Mouse (Mus musculus) erythroid progenitor cell, adult 5-6 weeks (primary cell): Measurements from ENCODE around the gene Hikeshi. TPM values are rescaled to one million over a fixed set of nuclear protein-coding genes. Genes with fewer than 3 reads are reported as not detected.

Experiments
- ATAC-seq: replicated peaks from 2 replicates; pipeline ENCODE4 v1.8.0; 2016; ENCODE audit warnings: moderate number of reproducible peaks, mild to moderate bottlenecking, moderate TSS enrichment, inconsistent platforms; ENCODE audit not compliant: poor library complexity, low FRiP score, severe bottlenecking
- total RNA-seq, 2 experiments: library from RNA; stranded (forward) in 1 of 2; stranded (reverse) in 1 of 2; fragments of 150-400 nt in 1 of 2; fragments of 186-747, 209-891 nt in 1 of 2; gene quantifications; 2 replicates each; pipeline versions ENCODE4 v1.2.3 to v1.2.4; 2015 to 2017; ENCODE audit warnings: low replicate concordance in 2 of 2

Hikeshi gene
- total RNA-seq (2015; ENCODE audit: low replicate concordance) (21.4 and 32.4 TPM in 2 replicates), total RNA-seq (2017; ENCODE audit: low replicate concordance) (41.6 and 54.2 TPM in 2 replicates)

- ATAC-seq = peak; percentile 99
These were observed at the start of gene Hikeshi for GRCm38 (mm10) chr7:89940571-89941463. TSS of gene Hikeshi (minus strand) at chr7:89941204.

GRCm38 (mm10) chr7:89984421-89984820, 43.4 kb upstream of the Hikeshi start:
- no peak for ATAC-seq

GRCm38 (mm10) chr7:89983441-89983840, 42.4 kb upstream of the Hikeshi start:
- ATAC-seq = no peak

GRCm38 (mm10) chr7:89981557-89981956, 40.6 kb upstream of the Hikeshi start:
- ATAC-seq = no peak

- peak; percentile 94 for ATAC-seq
These were observed 39.8 kb upstream of the Hikeshi start, which contains the start of gene Eed for GRCm38 (mm10) chr7:89980485-89981422. TSS of gene Eed (minus strand) at chr7:89980983.

GRCm38 (mm10) chr7:89980133-89980484, 39.1 kb upstream of the Hikeshi start:
- peak; percentile 20 for ATAC-seq

- ATAC-seq = no peak
These were observed 38.6 kb upstream of the Hikeshi start for GRCm38 (mm10) chr7:89979432-89980130.

- ATAC-seq = no peak
These were observed 35.8 kb upstream of the Hikeshi start for GRCm38 (mm10) chr7:89976796-89977195.

GRCm38 (mm10) chr7:89975571-89975970, 34.6 kb upstream of the Hikeshi start:
- ATAC-seq = no peak

GRCm38 (mm10) chr7:89967235-89967634, 26.2 kb upstream of the Hikeshi start:
- no peak for ATAC-seq

GRCm38 (mm10) chr7:89966771-89967170, 25.8 kb upstream of the Hikeshi start:
- no peak for ATAC-seq

- ATAC-seq = peak; percentile 85
These were observed 22.1 kb upstream of the Hikeshi start for GRCm38 (mm10) chr7:89963135-89963534.

- peak; percentile 34; the same call in 1 of the 2 replicates for ATAC-seq
These were observed 16.3 kb upstream of the Hikeshi start for GRCm38 (mm10) chr7:89957300-89957699.

GRCm38 (mm10) chr7:89954261-89954660, 13.3 kb upstream of the Hikeshi start:
- no peak for ATAC-seq

- ATAC-seq = no peak
These were observed 8.4 kb upstream of the Hikeshi start for GRCm38 (mm10) chr7:89949403-89949802.

- ATAC-seq = no peak
These were observed 7.0 kb upstream of the Hikeshi start for GRCm38 (mm10) chr7:89948026-89948425.

- ATAC-seq = no peak
These were observed 1.3 kb downstream of the Hikeshi start for GRCm38 (mm10) chr7:89939497-89940353.

- no peak for ATAC-seq
These were observed 17.4 kb downstream of the Hikeshi start for GRCm38 (mm10) chr7:89923441-89924180.
